Mouse (Mus musculus): ENCODE results near the gene Gpr68. TPM values are rescaled to one million over a fixed set of nuclear protein-coding genes. Genes with fewer than 3 reads are reported as not detected.

Gene Gpr68
- polyA plus RNA-seq, 1 experiment = 25.2 TPM

DNA sequence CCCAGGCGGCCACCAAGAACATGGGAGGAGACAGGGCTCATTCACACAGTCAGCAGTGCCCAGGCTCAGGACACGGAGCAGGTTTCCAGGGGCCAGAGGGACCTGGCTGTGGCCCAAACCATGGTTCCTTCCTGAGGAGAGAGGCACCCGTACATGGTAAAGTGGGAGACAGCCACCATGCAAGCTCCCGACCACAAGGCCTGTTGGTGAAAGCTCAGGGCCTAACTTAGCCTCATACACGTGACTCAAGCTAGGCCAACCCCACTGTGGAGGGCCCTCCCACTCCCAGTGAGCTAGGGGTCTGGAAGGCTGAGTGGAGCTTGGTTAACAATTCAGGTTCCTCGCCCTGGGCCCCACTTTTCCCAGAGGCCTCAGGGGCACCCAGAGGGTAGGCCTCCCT, 30.1 kb downstream of the Gpr68 start:
- H3K36me3 ChIP-seq (ENCODE audit: control insufficient read depth, insufficient read depth, low read length) = no peaks in the 10 kb centered on the region
- no peak for DNase-seq
- WGBS = 46% methylated on average over 6 of the region's 6 CpGs
- no peaks in the 10 kb centered on the region for H3K27me3 ChIP-seq (ENCODE audit: control insufficient read depth, insufficient read depth, low read length)
- no peak overlapping the region for H3K27ac ChIP-seq (ENCODE audit: control insufficient read depth, insufficient read depth, low read length)
- peaks cover 3% of the 10 kb centered on the region for H3K4me1 ChIP-seq (replicated peaks; ENCODE audit: control insufficient read depth, insufficient read depth, low read length)
- no peak overlapping the region for H3K4me3 ChIP-seq (ENCODE audit: control insufficient read depth, insufficient read depth, low read length)
- TF ChIP-seq CTCF (IDR thresholded peaks at IDR 0.05; ENCODE audit: borderline replicate concordance, control insufficient read depth, extremely low read depth, insufficient read depth, low read length, poor library complexity) (no peak), POLR2A (IDR thresholded peaks at IDR 0.05; ENCODE audit: control insufficient read depth, extremely low read depth, insufficient read depth, low read length, poor library complexity) (no peak)

DNA sequence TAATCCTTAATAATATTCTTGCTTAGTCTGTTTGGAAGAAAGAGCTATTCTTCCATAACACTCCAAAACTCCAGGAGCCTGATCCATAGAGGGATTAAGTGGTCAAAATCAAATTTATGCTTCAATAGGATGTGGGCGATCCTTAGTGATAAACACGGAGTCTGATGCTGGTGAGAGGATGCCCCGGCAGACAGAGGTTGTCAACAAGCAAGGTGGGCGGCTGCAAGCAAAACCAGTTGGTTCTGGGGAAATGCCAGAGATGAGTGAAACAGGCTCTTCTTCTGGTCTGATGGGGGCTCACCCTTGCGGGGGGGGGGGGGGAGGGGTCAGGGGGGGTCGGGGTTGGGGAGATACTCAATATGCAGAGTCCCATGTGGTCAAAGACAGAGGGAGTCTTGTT, 32.0 kb downstream of the Gpr68 start:
- Histone ChIP-seq H3K4me1 (replicated peaks; ENCODE audit: control insufficient read depth, insufficient read depth, low read length) (peaks cover 3% of the 10 kb centered on the region), H3K4me3 (ENCODE audit: control insufficient read depth, insufficient read depth, low read length) (no peak overlapping the region), H3K27ac (ENCODE audit: control insufficient read depth, insufficient read depth, low read length) (no peak overlapping the region), H3K27me3 (ENCODE audit: control insufficient read depth, insufficient read depth, low read length) (no peaks in the 10 kb centered on the region), H3K36me3 (ENCODE audit: control insufficient read depth, insufficient read depth, low read length) (no peaks in the 10 kb centered on the region)
- no peak for TF ChIP-seq CTCF (IDR thresholded peaks at IDR 0.05; ENCODE audit: borderline replicate concordance, control insufficient read depth, extremely low read depth, insufficient read depth, low read length, poor library complexity)
- TF ChIP-seq POLR2A (IDR thresholded peaks at IDR 0.05; ENCODE audit: control insufficient read depth, extremely low read depth, insufficient read depth, low read length, poor library complexity) = no peak
- 46% methylated on average over 6 of the region's 6 CpGs for WGBS
- no peak for DNase-seq

DNA sequence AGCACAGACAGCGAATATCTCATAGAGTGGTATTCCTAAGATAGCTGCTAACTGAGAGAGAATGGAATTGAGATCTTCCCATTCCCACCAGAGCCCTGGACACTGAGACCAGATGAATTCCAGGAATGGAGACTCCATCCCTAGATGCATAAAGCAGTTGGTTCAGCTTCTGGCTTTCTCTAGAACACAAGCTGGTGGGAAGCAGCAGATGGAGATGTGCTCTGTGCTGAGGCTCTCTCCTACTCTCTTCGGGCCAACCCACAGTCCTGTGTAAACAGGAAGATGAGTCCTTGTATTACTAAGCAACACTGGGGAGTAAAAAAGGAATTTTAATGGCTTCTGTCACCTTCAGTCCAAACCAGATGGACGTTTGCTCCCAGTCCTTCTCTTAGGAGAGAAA, 32.4 kb downstream of the Gpr68 start:
- 77% methylated on average over 3 of the region's 3 CpGs for WGBS
- Histone ChIP-seq H3K27me3 (ENCODE audit: control insufficient read depth, insufficient read depth, low read length) (no peaks in the 10 kb centered on the region), H3K36me3 (ENCODE audit: control insufficient read depth, insufficient read depth, low read length) (no peaks in the 10 kb centered on the region), H3K4me3 (ENCODE audit: control insufficient read depth, insufficient read depth, low read length) (no peak overlapping the region), H3K27ac (ENCODE audit: control insufficient read depth, insufficient read depth, low read length) (no peak overlapping the region), H3K4me1 (replicated peaks; ENCODE audit: control insufficient read depth, insufficient read depth, low read length) (peaks cover 3% of the 10 kb centered on the region)
- no peak for DNase-seq
- TF ChIP-seq POLR2A (IDR thresholded peaks at IDR 0.05; ENCODE audit: control insufficient read depth, extremely low read depth, insufficient read depth, low read length, poor library complexity) (no peak), CTCF (IDR thresholded peaks at IDR 0.05; ENCODE audit: borderline replicate concordance, control insufficient read depth, extremely low read depth, insufficient read depth, low read length, poor library complexity) (no peak)

DNA sequence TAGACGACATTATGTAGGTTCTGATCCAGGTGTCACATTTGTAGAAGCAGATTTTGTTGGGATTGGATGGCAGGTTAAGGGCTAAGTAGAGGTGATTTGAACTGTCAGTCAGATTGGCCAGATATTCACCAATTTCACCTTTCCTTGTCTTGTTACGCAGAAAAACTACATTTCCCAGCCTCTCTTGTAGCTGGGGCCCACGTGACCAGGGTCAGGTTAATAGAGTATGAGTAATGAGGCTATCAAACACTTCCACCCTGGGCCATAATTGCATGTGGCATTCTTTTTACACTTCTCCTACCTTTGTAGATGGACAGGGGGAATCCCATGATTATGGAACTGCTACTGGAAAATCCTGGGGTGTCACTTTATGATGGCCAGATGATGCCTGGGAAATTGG, 34.4 kb downstream of the Gpr68 start:
- Histone ChIP-seq H3K27me3 (ENCODE audit: control insufficient read depth, insufficient read depth, low read length) (no peaks in the 10 kb centered on the region), H3K36me3 (ENCODE audit: control insufficient read depth, insufficient read depth, low read length) (no peaks in the 10 kb centered on the region), H3K4me3 (ENCODE audit: control insufficient read depth, insufficient read depth, low read length) (no peak overlapping the region), H3K27ac (ENCODE audit: control insufficient read depth, insufficient read depth, low read length) (no peak overlapping the region), H3K4me1 (replicated peaks; ENCODE audit: control insufficient read depth, insufficient read depth, low read length) (peaks cover 3% of the 10 kb centered on the region)
- no peak for TF ChIP-seq POLR2A (IDR thresholded peaks at IDR 0.05; ENCODE audit: control insufficient read depth, extremely low read depth, insufficient read depth, low read length, poor library complexity)
- TF ChIP-seq CTCF (IDR thresholded peaks at IDR 0.05; ENCODE audit: borderline replicate concordance, control insufficient read depth, extremely low read depth, insufficient read depth, low read length, poor library complexity) = no peak
- DNase-seq = no peak
- WGBS = over 99% methylated on average over 3 of the region's 3 CpGs

DNA sequence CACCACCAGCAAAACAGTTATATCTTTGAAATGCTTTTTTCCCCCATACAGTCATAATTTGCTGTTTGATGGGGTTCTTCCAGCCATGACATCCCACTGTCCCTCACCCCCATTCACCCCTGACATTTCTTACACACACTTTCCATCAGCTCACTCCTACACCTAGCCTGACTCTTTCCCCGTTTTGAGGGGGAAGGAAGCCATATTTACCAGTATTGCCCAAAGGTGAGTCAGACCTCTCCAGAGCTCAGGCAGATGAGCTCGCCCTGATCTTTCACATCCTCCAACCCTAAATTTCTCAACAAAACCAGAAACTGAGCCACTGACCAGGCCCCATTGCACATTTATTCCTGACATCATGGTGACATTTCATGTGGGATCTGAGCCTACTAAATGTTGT, 36.2 kb downstream of the Gpr68 start:
- Histone ChIP-seq H3K36me3 (ENCODE audit: control insufficient read depth, insufficient read depth, low read length) (no peaks in the 10 kb centered on the region), H3K4me3 (ENCODE audit: control insufficient read depth, insufficient read depth, low read length) (no peak overlapping the region), H3K27ac (ENCODE audit: control insufficient read depth, insufficient read depth, low read length) (no peak overlapping the region), H3K27me3 (ENCODE audit: control insufficient read depth, insufficient read depth, low read length) (no peaks in the 10 kb centered on the region), H3K4me1 (replicated peaks; ENCODE audit: control insufficient read depth, insufficient read depth, low read length) (peaks cover 3% of the 10 kb centered on the region)
- no peak for TF ChIP-seq CTCF (IDR thresholded peaks at IDR 0.05; ENCODE audit: borderline replicate concordance, control insufficient read depth, extremely low read depth, insufficient read depth, low read length, poor library complexity)
- no peak for TF ChIP-seq POLR2A (IDR thresholded peaks at IDR 0.05; ENCODE audit: control insufficient read depth, extremely low read depth, insufficient read depth, low read length, poor library complexity)
- WGBS = 92% methylated on average over 2 of the region's 2 CpGs
- DNase-seq = no peak

DNA sequence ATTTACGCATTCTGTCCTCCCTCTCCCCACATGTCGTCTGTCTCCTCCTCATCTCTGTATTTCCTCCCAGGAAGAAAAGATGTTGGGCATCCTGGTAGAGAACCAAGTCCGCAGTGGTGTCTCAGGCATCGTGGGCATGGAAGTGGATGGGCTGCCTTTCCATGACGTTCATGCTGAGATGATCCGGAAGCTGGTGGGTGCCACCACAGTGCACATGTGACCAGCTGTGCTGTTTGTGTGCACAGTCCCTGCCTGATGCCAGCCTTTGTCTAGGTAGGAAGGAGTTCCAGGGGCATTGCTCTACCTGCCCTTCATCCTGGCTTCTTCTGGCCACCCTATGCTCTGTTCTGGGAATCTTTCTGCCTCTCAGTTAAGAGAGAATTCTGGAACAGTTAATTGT, 36.8 kb downstream of the Gpr68 start:
- 92% methylated on average over 6 of the region's 6 CpGs for WGBS

DNA sequence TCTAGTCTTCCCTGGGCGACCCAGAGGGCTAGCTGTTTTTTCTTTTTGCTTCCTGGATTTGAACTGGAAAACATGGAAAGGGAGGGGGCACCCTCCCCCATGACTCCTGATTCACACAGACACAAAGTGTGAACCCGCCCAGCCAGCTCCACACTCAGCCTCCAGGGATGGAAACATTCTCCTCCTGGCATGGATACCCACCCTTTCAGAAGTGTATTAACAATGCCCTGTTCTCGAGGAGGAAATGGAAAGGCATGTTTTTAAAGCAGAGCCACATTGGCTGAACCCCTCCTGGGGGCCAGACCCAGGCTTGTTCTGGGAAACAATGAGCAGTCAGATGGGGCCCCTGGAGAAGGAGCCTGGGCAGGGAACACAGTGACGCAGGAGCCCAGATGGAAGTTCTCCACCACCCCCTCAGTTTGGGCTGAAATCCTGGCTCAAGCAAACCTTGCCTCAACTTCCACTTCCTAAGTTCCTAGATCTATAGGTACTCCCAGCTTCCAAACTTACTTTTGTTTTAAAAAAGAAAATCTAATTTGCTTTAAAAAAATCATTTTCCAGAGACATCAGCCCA, 39.9 kb downstream of the Gpr68 start:
- Histone ChIP-seq H3K36me3 (ENCODE audit: control insufficient read depth, insufficient read depth, low read length) (no peaks in the 10 kb centered on the region), H3K27me3 (ENCODE audit: control insufficient read depth, insufficient read depth, low read length) (no peaks in the 10 kb centered on the region), H3K4me1 (replicated peaks; ENCODE audit: control insufficient read depth, insufficient read depth, low read length) (no peaks in the 10 kb centered on the region), H3K4me3 (ENCODE audit: control insufficient read depth, insufficient read depth, low read length) (no peak overlapping the region), H3K27ac (ENCODE audit: control insufficient read depth, insufficient read depth, low read length) (no peak overlapping the region)
- 94% methylated on average over 4 of the region's 4 CpGs for WGBS
- no peak for TF ChIP-seq POLR2A (IDR thresholded peaks at IDR 0.05; ENCODE audit: control insufficient read depth, extremely low read depth, insufficient read depth, low read length, poor library complexity)
- TF ChIP-seq CTCF (IDR thresholded peaks at IDR 0.05; ENCODE audit: borderline replicate concordance, control insufficient read depth, extremely low read depth, insufficient read depth, low read length, poor library complexity) = no peak
- no peak for DNase-seq

More for the DNA sequence above, 36.8 kb downstream of the Gpr68 start:
- no peaks in the 10 kb centered on the region for H3K27me3 ChIP-seq (ENCODE audit: control insufficient read depth, insufficient read depth, low read length)
- TF ChIP-seq POLR2A (IDR thresholded peaks at IDR 0.05; ENCODE audit: control insufficient read depth, extremely low read depth, insufficient read depth, low read length, poor library complexity) = no peak
- TF ChIP-seq CTCF (IDR thresholded peaks at IDR 0.05; ENCODE audit: borderline replicate concordance, control insufficient read depth, extremely low read depth, insufficient read depth, low read length, poor library complexity) = no peak
- no peaks in the 10 kb centered on the region for H3K36me3 ChIP-seq (ENCODE audit: control insufficient read depth, insufficient read depth, low read length)
- H3K27ac ChIP-seq (ENCODE audit: control insufficient read depth, insufficient read depth, low read length) = no peak overlapping the region
- H3K4me3 ChIP-seq (ENCODE audit: control insufficient read depth, insufficient read depth, low read length) = no peak overlapping the region
- DNase-seq = no peak
- H3K4me1 ChIP-seq (replicated peaks; ENCODE audit: control insufficient read depth, insufficient read depth, low read length) = peaks cover under 1% of the 10 kb centered on the region

All from thymus, adult 2 months (tissue).